Mouse (Mus musculus) megakaryocyte, embryonic 14.5 days (primary cell): ENCODE data around the gene Rgs14. TPM values are rescaled to one million over a fixed set of nuclear protein-coding genes. Genes with fewer than 3 reads are reported as not detected.

Experiments
- H3K27me3 ChIP-seq: replicated peaks from 2 replicates; pipeline ENCODE3; 2012; ENCODE audit warnings: inconsistent platforms
- H3K36me3 ChIP-seq: replicated peaks from 2 replicates; pipeline ENCODE3; 2012; ENCODE audit warnings: low read length, inconsistent platforms, mixed read lengths
- H3K4me1 ChIP-seq: 2 replicates; pipeline ENCODE4 v1.6.1; 2012; ENCODE audit warnings: inconsistent platforms
- H3K4me3 ChIP-seq: replicated peaks from 2 replicates; pipeline ENCODE3; 2012; ENCODE audit warnings: moderate library complexity, mild to moderate bottlenecking, inconsistent platforms
- H3K9me3 ChIP-seq: 2 replicates; pipeline ENCODE4 v1.6.1; 2012; ENCODE audit warnings: inconsistent platforms
- FLI1 ChIP-seq: IDR thresholded peaks from 2 replicates; pipeline ENCODE4 v1.6.1; 2012; ENCODE audit warnings: low read length, inconsistent platforms, mixed read lengths
- GATA1 ChIP-seq: IDR thresholded peaks from 3 replicates; pipeline ENCODE4 v1.6.1; 2012; ENCODE audit warnings: mixed read lengths, low read length, inconsistent platforms, borderline replicate concordance
- polyA plus RNA-seq: library from polyadenylated mRNA; stranded (reverse); fragments of >175 nt; gene quantifications from 2 replicates; pipeline ENCODE4 v1.2.3, GENCODE M21; 2012; ENCODE audit warnings: low replicate concordance; ENCODE audit not compliant: insufficient read depth

Gene Rgs14
- polyA plus RNA-seq = 6.2 and 8.4 TPM in 2 replicates

GRCm38 (mm10) chr13:55369531-55370114 is at the start of gene Rgs14:
Gene Rgs14, plus strand, starts transcription at chr13:55369732.
- Histone ChIP-seq H3K4me3 (peak within 1 kb of the TSS; percentile 92), H3K9me3 (no peaks in the 10 kb centered on the region), H3K36me3 (peaks cover 6% of the 10 kb centered on the region), H3K27me3 (peaks cover 7% of the 10 kb centered on the region), H3K4me1 (peaks cover 77% of the 10 kb centered on the region)
- no peak for TF ChIP-seq GATA1
- no peak for TF ChIP-seq FLI1

GRCm38 (mm10) chr13:55319931-55320533 is 49.5 kb upstream of the Rgs14 start, which contains the start of gene Prelid1:
Gene Prelid1, plus strand, starts transcription at chr13:55320500.
- peaks cover 45% of the 10 kb centered on the region for H3K4me1 ChIP-seq
- no peak for TF ChIP-seq GATA1
- no peak for TF ChIP-seq FLI1
- H3K36me3 ChIP-seq = peaks cover 78% of the 10 kb centered on the region
- H3K9me3 ChIP-seq = no peaks in the 10 kb centered on the region
- H3K27me3 ChIP-seq = no peaks in the 10 kb centered on the region
- H3K4me3 ChIP-seq = peak within 1 kb of the TSS; percentile 96

GRCm38 (mm10) chr13:55321434-55322129 is 48.0 kb upstream of the Rgs14 start, which contains the start of gene Rab24:
Gene Rab24, minus strand, starts transcription at chr13:55321946.
- peaks cover 47% of the 10 kb centered on the region for H3K4me1 ChIP-seq

GRCm38 (mm10) chr13:55322130-55322825 is 47.3 kb upstream of the Rgs14 start:
- Histone ChIP-seq H3K9me3 (no peaks in the 10 kb centered on the region), H3K4me3 (peak overlapping the region; percentile 96), H3K27me3 (no peaks in the 10 kb centered on the region), H3K4me1 (peaks cover 50% of the 10 kb centered on the region), H3K36me3 (peaks cover 72% of the 10 kb centered on the region)
- TF ChIP-seq GATA1 (no peak), FLI1 (no peak)

More at GRCm38 (mm10) chr13:55321434-55322129, 48.0 kb upstream of the Rgs14 start, which contains the start of gene Rab24:
- Histone ChIP-seq H3K4me3 (peak within 1 kb of the TSS; percentile 96), H3K9me3 (no peaks in the 10 kb centered on the region), H3K27me3 (no peaks in the 10 kb centered on the region), H3K36me3 (peaks cover 76% of the 10 kb centered on the region)
- TF ChIP-seq FLI1 (peak; percentile 90; the same call in 1 of the 2 replicates), GATA1 (no peak)

- Histone ChIP-seq H3K4me3 (no peak overlapping the region), H3K27me3 (no peaks in the 10 kb centered on the region), H3K9me3 (no peaks in the 10 kb centered on the region), H3K36me3 (peaks cover 38% of the 10 kb centered on the region), H3K4me1 (peaks cover 69% of the 10 kb centered on the region)
- TF ChIP-seq FLI1 = no peak
- TF ChIP-seq GATA1 = no peak
Observed at GRCm38 (mm10) chr13:55325596-55325995, 43.9 kb upstream of the Rgs14 start.

GRCm38 (mm10) chr13:55327169-55327568 is 42.4 kb upstream of the Rgs14 start:
- peaks cover 36% of the 10 kb centered on the region for H3K36me3 ChIP-seq

GRCm38 (mm10) chr13:55327633-55328032 is 41.9 kb upstream of the Rgs14 start:
- Histone ChIP-seq H3K9me3 (no peaks in the 10 kb centered on the region), H3K27me3 (no peaks in the 10 kb centered on the region), H3K4me3 (peak overlapping the region; percentile 50), H3K36me3 (peaks cover 36% of the 10 kb centered on the region), H3K4me1 (peaks cover 76% of the 10 kb centered on the region)
- TF ChIP-seq FLI1 (no peak), GATA1 (no peak)

More at GRCm38 (mm10) chr13:55327169-55327568, 42.4 kb upstream of the Rgs14 start:
- peaks cover 75% of the 10 kb centered on the region for H3K4me1 ChIP-seq
- H3K4me3 ChIP-seq = peak overlapping the region; percentile 44
- H3K27me3 ChIP-seq = no peaks in the 10 kb centered on the region
- TF ChIP-seq GATA1 = no peak
- no peak for TF ChIP-seq FLI1
- H3K9me3 ChIP-seq = no peaks in the 10 kb centered on the region

GRCm38 (mm10) chr13:55328171-55328570 is 41.4 kb upstream of the Rgs14 start:
- TF ChIP-seq GATA1 = no peak
- no peak for TF ChIP-seq FLI1
- peak overlapping the region; percentile 30 for H3K4me3 ChIP-seq
- peaks cover 75% of the 10 kb centered on the region for H3K4me1 ChIP-seq
- peaks cover 32% of the 10 kb centered on the region for H3K36me3 ChIP-seq
- no peaks in the 10 kb centered on the region for H3K27me3 ChIP-seq
- H3K9me3 ChIP-seq = no peaks in the 10 kb centered on the region

- Histone ChIP-seq H3K4me3 (peak overlapping the region; percentile 94), H3K27me3 (peaks cover 3% of the 10 kb centered on the region), H3K4me1 (peaks cover 74% of the 10 kb centered on the region), H3K36me3 (peaks cover 27% of the 10 kb centered on the region), H3K9me3 (no peaks in the 10 kb centered on the region)
- no peak for TF ChIP-seq FLI1
- no peak for TF ChIP-seq GATA1
Observed at GRCm38 (mm10) chr13:55328641-55329040, 40.9 kb upstream of the Rgs14 start.
